Mouse (Mus musculus): ENCODE results near the gene Maml2.

- TF ChIP-seq CTCF (IDR thresholded peaks at IDR 0.05; ENCODE audit: insufficient read depth, low read depth, low read length) (no peak), POLR2A (IDR thresholded peaks at IDR 0.05; ENCODE audit: insufficient read depth, low read depth, low read length) (no peak)
Measured at GRCm38 (mm10) chr9:13652917-13653316, 355.2 kb downstream of the Maml2 start.
